Mouse (Mus musculus): Measurements from ENCODE around the gene Ces1a.

The Ces1a gene

GRCm38 (mm10) chr8:93048092-93048491, at the start of gene Ces1a:
Ces1a (minus strand) TSS chr8:93048192.
- DNase-seq, result peak; percentile 70

DNA sequence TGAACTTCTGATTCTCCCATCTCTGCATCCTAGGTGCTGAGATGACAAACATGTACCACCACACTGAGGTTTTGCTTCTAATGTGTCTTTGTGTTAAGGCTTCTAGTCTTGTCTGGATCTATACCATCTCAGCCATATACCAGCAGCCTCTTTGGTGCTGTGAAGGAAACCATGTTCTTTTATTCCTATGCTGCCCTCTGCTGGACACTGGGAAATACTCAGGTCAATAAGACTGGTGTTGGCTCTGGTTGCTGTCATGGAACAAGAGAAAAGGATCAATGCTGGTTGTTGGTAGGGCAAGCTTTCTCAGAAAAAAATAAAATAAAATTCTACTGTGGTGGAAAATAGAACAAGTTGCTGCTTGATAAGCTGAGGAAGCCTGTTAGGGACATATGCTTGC, 47.4 kb upstream of the Ces1a start:
- DNase-seq, result peak; percentile 80

DNA sequence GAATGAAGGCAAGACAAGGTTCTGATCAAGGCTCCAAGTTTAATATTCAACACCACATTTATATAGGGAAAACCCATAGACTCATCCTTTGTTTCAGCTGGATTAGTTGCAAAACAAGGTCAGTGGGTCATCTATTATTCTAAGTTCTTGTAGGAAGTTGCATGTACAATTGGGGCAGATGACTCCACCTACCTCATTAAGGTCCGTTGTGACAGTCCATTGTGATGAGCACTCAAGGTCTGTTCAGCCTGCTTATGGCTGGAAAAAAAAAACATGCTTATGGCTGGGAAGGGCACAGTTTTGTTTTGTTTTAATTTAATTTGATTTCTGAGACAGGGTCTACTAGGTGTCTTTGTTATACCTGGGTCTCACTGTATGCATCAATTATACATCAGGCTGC, 43.3 kb upstream of the Ces1a start:
- peak; percentile 12 for DNase-seq

- DNase-seq, result peak; percentile 13
Observed at GRCm38 (mm10) chr8:93088686-93089122, 40.7 kb upstream of the Ces1a start.

- peak; percentile 7 for DNase-seq
Observed at GRCm38 (mm10) chr8:93088193-93088592, 40.2 kb upstream of the Ces1a start.

DNA sequence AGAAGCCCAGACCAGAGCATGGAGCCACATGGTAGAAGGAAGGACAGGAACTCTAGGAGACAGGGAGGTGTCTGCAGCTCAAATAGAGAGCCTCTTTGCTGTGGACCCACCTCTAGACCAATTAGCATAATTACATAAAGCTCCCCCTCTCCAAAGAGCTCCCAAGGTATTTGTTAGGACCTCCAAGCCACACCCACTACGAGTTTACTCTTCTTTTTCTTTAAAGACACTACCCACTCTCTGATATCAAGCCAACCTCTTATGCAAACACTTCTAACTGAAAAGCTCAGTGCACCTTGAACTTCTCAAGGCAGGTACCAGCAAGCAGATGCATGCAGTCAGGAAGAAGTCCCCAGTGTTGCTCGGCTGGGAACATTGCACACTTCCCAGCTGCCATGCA, 31.9 kb upstream of the Ces1a start, which contains the start of gene Ces1b:
Ces1b (minus strand) TSS at position 131 of the 400 bp plus-strand sequence.
- DNase-seq, result peak; percentile 30

DNA sequence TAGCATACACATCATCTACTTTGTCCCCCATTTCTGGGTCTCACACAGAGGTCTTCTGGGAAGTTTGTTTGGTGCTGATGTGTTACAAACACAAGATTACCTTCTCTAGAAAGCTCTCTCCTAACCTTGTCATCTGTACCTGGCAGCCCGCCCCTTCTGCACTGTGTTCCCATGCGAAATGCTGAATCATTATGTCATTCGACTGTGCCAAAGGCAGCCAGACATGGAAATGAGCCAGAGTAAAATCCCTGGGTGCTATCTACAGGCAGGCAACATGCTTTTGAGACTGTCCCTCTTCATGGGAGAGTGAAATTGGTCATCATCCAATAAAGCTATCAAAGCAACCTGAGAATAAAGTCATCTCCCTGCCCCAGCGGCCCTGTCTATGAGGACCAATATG, 27.3 kb upstream of the Ces1a start:
- DNase-seq, result peak; percentile 90

DNA sequence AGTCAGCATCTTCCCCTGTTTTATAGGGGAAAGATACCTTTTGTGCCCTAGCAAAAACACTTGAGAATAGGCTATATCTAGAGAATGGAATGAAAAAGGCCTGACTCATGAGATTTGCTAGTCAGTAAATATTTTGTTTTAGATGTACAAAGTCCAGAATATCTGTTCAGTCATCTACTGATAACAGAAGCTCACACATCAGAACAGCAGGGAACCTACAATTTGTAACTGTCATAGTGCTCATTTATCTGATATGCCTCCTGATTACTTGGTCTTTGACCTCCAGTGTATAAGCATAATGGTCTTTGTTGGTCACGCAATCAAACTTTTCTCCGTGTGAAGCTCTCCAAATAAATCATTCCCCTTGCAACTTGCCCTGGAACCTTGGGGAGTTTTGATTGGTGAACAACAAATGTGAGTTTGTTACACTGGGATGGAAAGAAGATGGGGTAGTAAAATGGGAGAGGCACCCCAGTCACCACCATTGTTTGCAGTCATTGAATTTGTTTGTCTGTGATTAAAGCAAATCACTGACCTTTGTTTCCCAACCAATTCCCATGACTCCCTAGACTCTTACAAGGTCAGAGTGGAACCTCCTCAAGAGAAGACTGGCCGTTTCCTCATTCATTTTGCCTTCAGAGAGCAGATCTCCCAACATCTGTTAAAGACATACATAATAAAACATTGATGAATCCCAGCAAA, 15.6 kb upstream of the Ces1a start:
- no peak for DNase-seq

DNA sequence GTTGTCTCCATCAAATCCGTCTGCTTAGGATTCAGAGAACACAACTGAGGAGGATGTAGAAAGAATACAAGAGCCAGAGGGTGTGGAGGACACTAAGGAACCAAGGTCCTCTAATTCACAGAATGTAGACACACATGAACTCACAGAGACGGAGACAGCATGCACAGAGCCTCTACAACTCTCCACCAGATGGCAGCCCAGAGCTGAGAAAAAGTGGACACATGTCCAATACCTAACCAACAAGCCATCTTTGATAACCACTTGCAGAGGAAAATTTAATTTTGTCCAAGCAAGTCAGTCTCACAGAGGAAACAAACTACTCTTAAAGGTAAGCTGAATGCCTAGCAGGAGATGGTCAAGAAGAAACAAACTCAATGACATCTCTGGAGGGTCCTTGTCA, 11.2 kb upstream of the Ces1a start:
- no peak for DNase-seq

- DNase-seq, result peak; percentile 66
Observed at GRCm38 (mm10) chr8:93055238-93055637, 7.2 kb upstream of the Ces1a start.

- DNase-seq, result peak; percentile 41
Observed at GRCm38 (mm10) chr8:93048510-93049416, 771 bp upstream of the Ces1a start.

- DNase-seq, result peak; percentile 44
Observed at GRCm38 (mm10) chr8:93043083-93043482, 4.9 kb downstream of the Ces1a start.

DNA sequence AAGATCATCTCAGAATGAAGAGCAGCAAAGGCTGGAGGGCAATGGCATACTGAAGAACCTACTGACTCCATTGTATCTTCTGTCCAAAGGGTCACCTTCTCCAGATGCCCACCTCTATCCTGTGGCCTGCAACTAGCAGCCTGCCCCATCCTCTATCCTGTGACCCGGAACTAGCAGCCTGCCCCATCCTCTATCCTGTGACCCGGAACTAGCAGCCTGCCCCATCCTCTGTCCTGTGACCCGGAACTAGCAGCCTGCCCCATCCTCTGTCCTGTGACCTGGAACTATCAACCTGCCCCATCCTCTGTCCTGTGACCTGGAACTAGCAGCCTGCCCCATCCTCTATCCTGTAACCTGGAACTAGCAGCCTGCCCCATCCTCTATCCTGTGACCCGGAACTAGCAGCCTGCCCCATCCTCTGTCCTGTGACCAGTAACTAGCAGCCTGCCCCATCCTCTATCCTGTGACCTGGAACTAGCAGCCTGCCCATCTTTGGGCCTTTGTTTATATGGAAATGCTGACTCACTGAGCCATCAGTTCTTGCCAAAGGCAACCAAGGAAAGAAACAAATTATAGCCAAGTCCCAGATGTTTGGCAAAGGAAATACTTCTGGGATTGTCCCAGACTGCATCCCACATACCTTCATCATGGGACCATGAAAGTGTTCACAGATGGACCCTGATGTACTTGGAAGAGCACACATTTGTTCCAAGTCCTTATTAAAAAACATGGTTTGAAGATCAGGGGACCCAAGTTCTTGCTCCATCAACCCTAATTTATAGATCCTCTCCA, 7.0 kb downstream of the Ces1a start:
- peak; percentile 97 for DNase-seq

- DNase-seq, result peak; percentile 81
Observed at GRCm38 (mm10) chr8:93040256-93040655, 7.7 kb downstream of the Ces1a start.

- DNase-seq, result peak; percentile 51
Observed at GRCm38 (mm10) chr8:93038831-93039230, 9.2 kb downstream of the Ces1a start.

DNA sequence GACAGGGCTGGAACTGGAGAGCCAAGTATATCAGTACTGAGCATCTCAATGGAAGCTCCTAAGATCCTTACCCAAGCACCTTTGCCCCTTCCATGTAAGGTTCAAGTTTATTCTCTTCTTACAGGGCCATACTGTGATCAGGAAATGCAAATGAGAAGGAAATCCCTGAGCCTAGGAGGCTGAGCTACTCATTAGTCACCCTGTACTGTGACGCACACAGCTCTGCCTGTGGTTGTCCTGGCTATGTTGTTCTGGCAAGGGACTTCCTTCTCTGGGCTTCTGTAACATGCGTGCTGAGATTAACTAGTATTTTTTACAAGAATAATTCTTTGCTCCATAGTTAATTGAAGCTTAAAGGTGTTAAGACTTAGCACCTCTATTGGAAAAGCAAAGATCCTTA, 17.3 kb downstream of the Ces1a start:
- peak; percentile 30 for DNase-seq

DNA sequence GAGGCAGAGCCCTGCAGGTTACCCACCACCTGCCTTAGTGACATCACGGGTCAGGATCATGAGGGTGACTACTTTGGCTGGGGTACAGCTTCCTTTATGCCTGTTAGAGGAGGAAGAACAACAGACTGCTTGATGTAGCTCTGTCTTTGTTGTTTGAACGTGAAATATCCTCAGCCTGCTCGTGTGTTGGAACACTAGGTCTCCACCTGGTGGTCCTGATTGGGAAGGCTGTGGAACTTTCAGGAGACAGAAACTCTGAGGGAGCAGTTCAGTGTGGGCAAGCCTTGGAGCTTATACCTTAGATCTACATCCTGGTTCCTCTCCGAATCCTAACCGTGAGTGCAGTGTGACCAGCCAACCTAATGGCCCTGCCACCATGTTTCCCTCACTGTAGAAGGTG, 26.3 kb downstream of the Ces1a start:
- no peak for DNase-seq

- DNase-seq, result no peak
Observed at GRCm38 (mm10) chr8:93014300-93014699, 33.7 kb downstream of the Ces1a start.

DNA sequence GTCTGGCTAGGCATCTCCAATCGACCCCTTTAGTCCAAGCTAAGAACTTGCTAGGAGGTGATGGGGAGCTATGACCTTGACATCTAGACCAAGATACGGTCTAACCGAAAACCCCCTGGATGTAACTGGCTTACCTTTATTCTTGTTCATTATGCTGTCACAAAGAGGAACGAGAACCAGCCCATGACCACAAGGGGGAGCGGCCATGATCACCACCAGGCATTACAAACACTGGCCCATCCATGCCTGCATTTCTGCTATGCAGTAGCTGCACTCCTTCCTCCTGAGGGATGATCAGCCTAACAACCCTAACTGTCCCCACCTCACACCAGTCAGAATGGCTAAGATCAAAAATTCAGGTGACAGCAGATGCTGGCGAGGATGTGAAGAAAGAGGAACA, 35.8 kb downstream of the Ces1a start:
- peak; percentile 27 for DNase-seq

GRCm38 (mm10) chr8:93011439-93011838, 36.6 kb downstream of the Ces1a start:
- peak; percentile 94 for DNase-seq

GRCm38 (mm10) chr8:93010286-93010685, 37.7 kb downstream of the Ces1a start:
- peak; percentile 80 for DNase-seq

- no peak for DNase-seq
Observed at GRCm38 (mm10) chr8:92998600-92998999, 49.4 kb downstream of the Ces1a start.

DNA sequence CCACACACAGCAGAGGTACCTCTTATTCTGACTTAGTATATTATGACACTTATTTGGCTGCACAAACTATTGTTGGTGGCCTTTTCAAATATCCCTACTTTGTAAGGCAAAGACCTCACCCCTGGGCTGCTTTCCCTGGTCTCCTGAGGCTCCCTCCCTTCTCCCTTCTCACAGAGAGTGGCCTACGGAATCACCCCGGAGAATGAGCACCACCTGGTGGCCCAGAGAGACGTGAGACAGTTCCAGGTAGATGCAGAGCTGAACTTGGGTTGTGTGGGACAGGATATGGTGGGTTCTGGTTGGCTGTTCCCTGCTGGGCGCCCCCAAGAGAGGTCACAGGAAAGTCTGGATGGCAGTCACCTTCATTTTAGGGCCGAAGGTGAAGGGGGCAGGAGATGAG, 51.2 kb downstream of the Ces1a start:
- DNase-seq, result no peak
